Mouse (Mus musculus) hindbrain, embryonic 14.5 days (tissue): ENCODE data around the gene Sart3. TPM values are rescaled to one million over a fixed set of nuclear protein-coding genes. Genes with fewer than 3 reads are reported as not detected.
A peak's percentile ranks its signal among the peaks of the same experiment; 100 is the strongest.
"Not testable (repeated sequence)": the region's sequence is repeated elsewhere in the genome, so short reads cannot be mapped to it uniquely, and the experiment has no call there.

Experiments used
- ATAC-seq: fragments of 200-750 bp; cut with Nextera tagmentation; 2 replicates; pipeline ENCODE4 v1.8.0; 2017; ENCODE audit warnings: moderate number of reproducible peaks, mild to moderate bottlenecking, moderate TSS enrichment, moderate library complexity; ENCODE audit not compliant: low FRiP score
- DNase-seq: peaks from one replicate; pipeline ENCODE4 v3.0.0-alpha.2; 2015; ENCODE audit warnings: low spot score
- H3K27ac ChIP-seq: fragments of 300-500 bp; sonication (generic); 2 replicates; pipeline ENCODE4 v1.5.1; 2014; ENCODE audit warnings: mild to moderate bottlenecking, moderate library complexity
- H3K27me3 ChIP-seq: fragments of 300-500 bp; sonication (generic); 2 replicates; pipeline ENCODE4 v1.6.1; 2014; ENCODE audit warnings: mild to moderate bottlenecking, low read length, mixed read lengths; ENCODE audit not compliant: control insufficient read depth, insufficient read depth
- H3K36me3 ChIP-seq: fragments of 300-500 bp; sonication (generic); replicated peaks from 2 replicates; pipeline ENCODE4 v1.6.1; 2014; ENCODE audit not compliant: control insufficient read depth, insufficient read depth
- H3K4me1 ChIP-seq: fragments of 300-500 bp; sonication (generic); replicated peaks from 2 replicates; pipeline ENCODE4 v1.6.1; 2014; ENCODE audit warnings: antibody characterized with exemption, low read length, mixed read lengths; ENCODE audit not compliant: control insufficient read depth, insufficient read depth
- H3K4me2 ChIP-seq: fragments of 300-500 bp; sonication (generic); replicated peaks from 2 replicates; pipeline ENCODE4 v1.6.1; 2014; ENCODE audit warnings: mild to moderate bottlenecking, moderate library complexity
- H3K4me3 ChIP-seq: fragments of 300-500 bp; sonication (generic); replicated peaks from 2 replicates; pipeline ENCODE4 v1.5.1; 2014; ENCODE audit warnings: mild to moderate bottlenecking, low read length
- H3K9ac ChIP-seq: fragments of 300-500 bp; sonication (generic); 2 replicates; pipeline ENCODE4 v1.6.1; 2014
- H3K9me3 ChIP-seq: fragments of 300-500 bp; sonication (generic); 2 replicates; pipeline ENCODE4 v1.6.1; 2016; ENCODE audit warnings: low read length; ENCODE audit not compliant: control insufficient read depth
- WGBS: fragments of 180-500 bp; shearing (Covaris S2); extraction: QIAGEN DNeasy Blood & Tissue Kit; methylation state at CpG from one replicate; pipeline ENCODE4 v1.1.7; 2014; 5-methylcytosine and 5-hydroxymethylcytosine counted together
- polyA plus RNA-seq: library from polyadenylated mRNA; unstranded; fragments of >200 nt; fragmentation: Nextera tagmentation; extraction: Ambion mirVana; gene quantifications from 2 replicates; pipeline ENCODE4 v1.2.1, GENCODE M21; 2014

The Sart3 gene
- polyA plus RNA-seq, 1 experiment from 2014 or later = 33.0 TPM

DNA sequence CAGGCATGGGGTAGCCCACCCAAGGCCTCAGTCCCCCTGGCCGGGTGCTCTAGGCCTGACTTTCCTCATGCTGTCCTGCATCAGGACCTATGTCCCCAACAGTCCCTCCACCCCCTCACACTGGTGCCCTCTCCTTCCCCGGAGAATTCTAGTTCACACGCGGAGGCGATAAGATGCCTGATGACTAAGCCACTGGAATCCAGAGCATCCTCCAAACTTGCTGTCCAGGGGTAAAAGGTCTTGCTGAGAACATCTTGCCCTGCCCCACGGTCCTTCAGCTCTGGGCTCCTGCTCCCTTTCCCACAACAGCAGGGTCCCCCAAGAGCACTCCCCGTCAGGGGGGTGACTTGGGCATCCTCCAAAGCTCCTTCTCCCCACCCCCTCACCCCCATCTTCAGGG is 10.3 kb upstream of the Sart3 start:
- DNase-seq (no peak), ATAC-seq (no peak)
- Histone ChIP-seq H3K9me3 (no peaks in the 10 kb centered on the region), H3K27ac (no peak overlapping the region), H3K36me3 (peaks cover 10% of the 10 kb centered on the region), H3K4me1 (no peaks in the 10 kb centered on the region), H3K27me3 (no peaks in the 10 kb centered on the region; the same call in 1 of the 2 replicates), H3K4me3 (no peak overlapping the region), H3K9ac (no peak overlapping the region), H3K4me2 (no peak overlapping the region)
- WGBS = 91% methylated on average over 7 of the region's 7 CpGs

DNA sequence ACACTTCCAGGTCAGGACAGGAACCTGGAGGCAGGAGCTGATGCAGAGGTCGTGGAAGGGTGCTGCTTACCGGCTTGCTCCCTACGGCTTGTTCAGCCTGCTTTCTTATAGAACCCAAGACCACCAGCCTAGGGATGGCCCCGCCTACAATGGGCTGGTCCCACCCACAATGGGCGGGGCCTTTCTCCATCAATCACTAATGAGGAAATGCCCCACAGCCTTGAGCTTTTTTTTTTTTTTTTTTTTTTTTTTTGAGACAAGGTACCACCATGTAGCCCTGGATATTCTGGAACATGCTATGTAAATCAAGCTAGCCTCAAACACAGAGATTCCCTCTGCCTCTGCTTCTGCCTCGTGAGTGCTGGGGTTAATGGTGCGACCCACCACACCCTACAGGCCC is 9.6 kb upstream of the Sart3 start:
- no peak for ATAC-seq
- DNase-seq = no peak
- 81% methylated on average over 7 of the region's 7 CpGs for WGBS

DNA sequence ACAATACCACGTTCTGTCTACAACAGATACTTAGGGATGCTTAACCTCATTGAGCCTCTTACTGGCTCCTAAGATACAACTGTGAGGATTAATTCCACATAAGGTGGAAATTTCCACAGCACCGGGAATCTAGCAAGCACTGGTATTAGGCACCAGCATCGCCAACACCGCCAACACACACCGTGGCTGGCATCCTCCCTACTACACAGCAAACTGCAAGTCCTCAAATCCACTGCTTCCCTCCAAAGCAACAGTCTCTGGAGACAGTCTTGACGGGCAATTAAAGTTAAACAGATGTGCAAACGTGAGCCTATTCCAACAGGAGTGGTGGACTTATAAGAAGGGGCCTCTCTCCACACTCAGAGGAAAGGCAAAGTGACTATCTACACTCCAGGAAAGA is 8.9 kb upstream of the Sart3 start:
- Histone ChIP-seq H3K4me3 (no peak overlapping the region), H3K27me3 (no peaks in the 10 kb centered on the region; the same call in 1 of the 2 replicates), H3K9ac (no peak overlapping the region), H3K27ac (no peak overlapping the region), H3K9me3 (no peaks in the 10 kb centered on the region), H3K36me3 (peaks cover 22% of the 10 kb centered on the region), H3K4me2 (no peak overlapping the region), H3K4me1 (no peaks in the 10 kb centered on the region)
- no peak for DNase-seq
- WGBS = 86% methylated on average over 7 of the region's 7 CpGs
- ATAC-seq = no peak

More for the DNA sequence above, 9.6 kb upstream of the Sart3 start:
- no peak overlapping the region for H3K4me2 ChIP-seq
- H3K4me3 ChIP-seq = no peak overlapping the region
- no peak overlapping the region for H3K27ac ChIP-seq
- peaks cover 16% of the 10 kb centered on the region for H3K36me3 ChIP-seq
- H3K9ac ChIP-seq = no peak overlapping the region
- no peaks in the 10 kb centered on the region; the same call in 1 of the 2 replicates for H3K27me3 ChIP-seq
- H3K9me3 ChIP-seq = no peaks in the 10 kb centered on the region
- no peaks in the 10 kb centered on the region for H3K4me1 ChIP-seq

DNA sequence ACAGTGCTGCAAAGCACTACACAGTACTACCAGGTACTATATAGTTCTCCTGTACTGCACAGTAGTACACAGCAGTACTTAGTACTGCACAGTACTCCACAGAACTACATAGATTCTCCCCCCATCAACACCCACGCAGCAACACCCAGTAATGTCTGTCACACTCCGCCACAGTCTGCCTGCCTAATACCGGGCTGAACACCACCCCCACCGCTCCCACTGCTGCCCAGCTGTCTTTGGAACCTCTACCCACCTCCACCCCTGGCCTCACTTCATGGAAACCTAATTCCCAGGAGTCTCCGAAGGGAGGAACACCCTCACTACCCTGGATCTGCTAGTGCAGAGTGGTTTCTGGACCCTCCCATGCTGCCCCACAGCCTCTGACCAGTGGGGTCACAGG is 8.5 kb upstream of the Sart3 start:
- no peak overlapping the region for H3K4me3 ChIP-seq
- no peaks in the 10 kb centered on the region for H3K4me1 ChIP-seq
- no peaks in the 10 kb centered on the region for H3K9me3 ChIP-seq
- H3K27me3 ChIP-seq = no peaks in the 10 kb centered on the region; the same call in 1 of the 2 replicates
- no peak overlapping the region for H3K9ac ChIP-seq
- no peak overlapping the region for H3K4me2 ChIP-seq
- H3K36me3 ChIP-seq = peaks cover 27% of the 10 kb centered on the region
- ATAC-seq (no peak), DNase-seq (no peak)
- 90% methylated on average over 5 of the region's 5 CpGs for WGBS
- no peak overlapping the region for H3K27ac ChIP-seq

DNA sequence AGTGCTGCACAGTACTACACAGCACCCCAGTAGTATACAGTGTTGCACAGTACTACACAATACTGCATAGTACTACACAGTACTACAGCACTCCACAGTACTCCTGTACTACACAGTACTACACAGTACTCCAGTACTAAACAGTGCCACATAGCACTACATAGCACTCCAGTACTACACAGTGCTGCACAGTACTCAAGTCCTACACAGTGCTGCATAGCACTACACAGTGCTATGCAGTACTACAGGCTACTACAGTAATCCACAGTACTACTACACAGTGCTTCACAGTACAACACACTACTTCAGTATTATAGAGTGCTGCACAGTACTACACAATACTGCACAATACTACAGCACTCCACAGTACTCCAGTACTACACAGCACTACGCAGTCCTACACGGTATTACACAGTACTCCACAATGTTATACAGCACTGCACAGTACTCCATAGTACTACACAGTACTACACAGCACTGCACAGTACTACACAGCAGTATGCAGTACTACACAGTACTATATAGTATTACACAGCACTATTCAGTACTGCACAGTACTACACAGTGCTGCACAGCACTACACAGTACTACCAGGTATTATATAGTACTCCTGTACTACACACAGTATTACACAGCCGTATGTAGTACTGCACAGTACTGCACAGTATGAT is 7.9 kb upstream of the Sart3 start:
- 96% methylated on average over 3 of the region's 3 CpGs for WGBS
- Histone ChIP-seq H3K27me3 (no peaks in the 10 kb centered on the region; the same call in 1 of the 2 replicates), H3K36me3 (peaks cover 32% of the 10 kb centered on the region), H3K9ac (no peak overlapping the region), H3K4me1 (no peaks in the 10 kb centered on the region), H3K9me3 (no peaks in the 10 kb centered on the region), H3K27ac (no peak overlapping the region), H3K4me2 (no peak overlapping the region), H3K4me3 (no peak overlapping the region)
- ATAC-seq (0 out of 2 replicates have a peak, but pooled peaks have one; percentile 27), DNase-seq (no peak)

DNA sequence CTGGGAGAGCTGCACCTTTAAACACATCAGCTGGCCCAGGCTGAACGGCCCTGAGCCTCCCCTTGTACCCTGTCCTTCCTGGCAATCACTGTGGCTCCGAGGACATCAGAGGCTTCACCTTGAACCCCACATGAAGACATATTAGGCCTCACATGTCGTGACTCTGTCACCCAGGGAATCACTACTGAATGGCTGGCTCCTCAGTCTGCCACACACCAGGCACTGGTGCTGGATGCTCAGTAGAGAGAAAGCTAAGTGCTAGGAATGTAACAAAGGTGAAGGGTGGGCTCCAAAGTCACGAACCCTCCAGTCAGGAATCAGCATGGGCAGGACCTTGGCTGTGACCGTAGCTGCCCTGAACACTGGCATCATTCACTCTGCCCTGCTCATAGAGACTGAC is 7.3 kb upstream of the Sart3 start:
- no peaks in the 10 kb centered on the region; the same call in 1 of the 2 replicates for H3K27me3 ChIP-seq
- H3K36me3 ChIP-seq = peaks cover 38% of the 10 kb centered on the region
- WGBS = 72% methylated on average over 5 of the region's 5 CpGs
- H3K4me3 ChIP-seq = no peak overlapping the region
- no peaks in the 10 kb centered on the region for H3K9me3 ChIP-seq
- DNase-seq (no peak), ATAC-seq (no peak)
- no peak overlapping the region for H3K27ac ChIP-seq
- H3K4me2 ChIP-seq = no peak overlapping the region
- H3K9ac ChIP-seq = no peak overlapping the region
- no peaks in the 10 kb centered on the region for H3K4me1 ChIP-seq

DNA sequence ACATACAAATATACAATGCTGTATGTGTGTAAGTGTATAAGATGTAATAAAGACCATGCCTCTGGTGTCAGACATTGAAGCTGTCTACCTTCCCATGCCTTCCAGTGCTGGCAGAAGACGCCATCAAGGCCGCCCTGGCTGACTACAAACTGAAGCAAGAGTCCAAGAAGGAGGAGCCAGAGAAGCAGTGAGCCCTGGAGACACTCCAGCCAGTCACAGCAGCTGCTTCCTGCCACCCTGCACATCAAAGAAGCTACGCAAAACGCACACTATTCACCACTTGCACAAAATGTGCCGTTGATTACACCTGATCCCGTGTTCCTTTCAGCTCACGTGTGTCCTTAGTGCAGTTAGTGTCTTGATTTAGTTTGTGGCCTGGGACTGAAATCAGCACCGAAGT is 5.4 kb upstream of the Sart3 start:
- H3K27me3 ChIP-seq, ATAC-seq, H3K9ac ChIP-seq, H3K4me2 ChIP-seq, H3K9me3 ChIP-seq, H3K4me3 ChIP-seq, H3K4me1 ChIP-seq, H3K27ac ChIP-seq, DNase-seq: not testable (repeated sequence)
- H3K36me3 ChIP-seq = peaks cover 40% of the 10 kb centered on the region
- WGBS = 93% methylated on average over 8 of the region's 8 CpGs

DNA sequence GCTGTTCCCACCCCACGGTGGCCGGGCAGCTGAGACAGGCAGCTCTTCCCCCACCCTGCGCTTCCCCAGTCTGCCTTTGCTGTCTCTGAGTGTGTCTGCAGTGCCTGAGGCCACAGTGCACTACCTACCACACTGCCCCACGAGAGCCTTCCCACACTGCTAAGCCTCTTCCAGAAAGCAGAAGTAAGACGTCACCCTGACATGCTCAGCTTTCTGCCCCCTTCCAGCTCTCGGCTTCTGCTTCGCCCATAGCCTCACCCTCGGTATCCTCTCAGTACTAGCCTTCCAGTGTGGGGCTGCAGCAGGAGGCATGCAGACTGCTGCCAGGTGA is 4.6 kb upstream of the Sart3 start:
- H3K4me3 ChIP-seq = no peak overlapping the region
- DNase-seq (no peak), ATAC-seq (no peak)
- H3K4me2 ChIP-seq = no peak overlapping the region
- H3K36me3 ChIP-seq = peaks cover 40% of the 10 kb centered on the region
- no peak overlapping the region for H3K27ac ChIP-seq
- WGBS = 91% methylated on average over 8 of the region's 8 CpGs
- H3K4me1 ChIP-seq = no peaks in the 10 kb centered on the region; the same call in 1 of the 2 replicates
- H3K9ac ChIP-seq = no peak overlapping the region
- no peaks in the 10 kb centered on the region for H3K27me3 ChIP-seq
- H3K9me3 ChIP-seq = no peaks in the 10 kb centered on the region

DNA sequence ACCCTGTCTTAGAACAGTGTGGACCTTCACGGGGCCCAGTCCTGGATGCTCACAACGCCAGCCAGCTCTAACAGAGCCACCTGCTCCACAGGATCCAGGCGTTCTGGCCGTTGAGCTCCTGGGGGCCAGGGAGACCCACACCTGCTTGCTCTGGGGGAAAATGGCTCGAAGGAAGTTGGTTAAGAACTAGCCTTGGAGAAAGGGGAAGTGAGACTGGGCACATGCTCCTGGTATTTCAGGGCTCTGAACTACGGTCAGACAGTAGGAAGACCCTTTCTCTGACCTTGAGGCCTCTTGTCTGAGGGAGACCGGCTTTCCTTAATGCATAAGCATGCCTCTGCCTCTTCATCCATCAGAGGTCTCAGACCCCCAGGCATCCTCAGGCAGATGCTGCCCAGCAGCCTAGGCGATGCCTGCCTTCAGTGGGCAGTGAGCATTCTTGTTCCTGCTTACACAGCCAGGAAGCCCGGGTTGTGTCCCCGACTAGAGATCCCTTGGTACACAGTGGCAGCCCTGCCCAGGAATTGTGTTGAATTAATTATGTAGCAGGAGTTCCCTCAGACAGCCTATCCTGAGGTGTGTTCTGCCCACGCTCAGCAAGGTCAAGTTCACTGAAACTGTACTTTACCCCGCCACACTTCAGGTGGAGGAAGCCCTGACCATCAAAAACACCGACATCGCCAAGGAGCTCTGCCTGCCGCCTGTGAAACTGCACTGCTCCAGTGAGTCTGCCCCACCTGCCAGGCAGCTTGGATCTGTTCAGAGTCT is 4.0 kb upstream of the Sart3 start:
- Histone ChIP-seq H3K27ac (no peak overlapping the region), H3K4me3 (no peak overlapping the region), H3K9me3 (no peaks in the 10 kb centered on the region), H3K36me3 (peaks cover 40% of the 10 kb centered on the region), H3K4me2 (no peak overlapping the region), H3K4me1 (no peaks in the 10 kb centered on the region; the same call in 1 of the 2 replicates), H3K27me3 (no peaks in the 10 kb centered on the region), H3K9ac (no peak overlapping the region)
- WGBS = 91% methylated on average over 15 of the region's 15 CpGs
- DNase-seq = no peak
- ATAC-seq = no peak
